Mouse (Mus musculus): Measurements from ENCODE around the gene Hspg2.

- no peak for TF ChIP-seq CTCF (IDR thresholded peaks at IDR 0.05; ENCODE audit: low read depth, low read length)
- TF ChIP-seq POLR2A (IDR thresholded peaks at IDR 0.05; ENCODE audit: insufficient read depth, low read length): no peak
- TF ChIP-seq EP300 (IDR thresholded peaks at IDR 0.05; ENCODE audit: insufficient read depth, low read depth, low read length): no peak
These were observed 2.8 kb downstream of the Hspg2 start for GRCm38 (mm10) chr4:137471326-137471725.
